Mouse (Mus musculus) MEL (cell line): Measurements from ENCODE around the gene Ube2d3. TPM values are rescaled to one million over a fixed set of nuclear protein-coding genes. Genes with fewer than 3 reads are reported as not detected.
A peak's percentile ranks its signal among the peaks of the same experiment; 100 is the strongest.
"Not testable (repeated sequence)": the region's sequence is repeated elsewhere in the genome, so short reads cannot be mapped to it uniquely, and the experiment has no call there.

Experiments used
- DNase-seq: peaks from one replicate; pipeline ENCODE4 v3.0.0; 2011; ENCODE audit warnings: low read depth, low spot score
- H3K27ac ChIP-seq: 2 replicates; pipeline ENCODE4 v1.5.1; 2012; ENCODE audit warnings: low read depth, mild to moderate bottlenecking, control low read depth, low read length, moderate library complexity; ENCODE audit not compliant: control insufficient read depth
- H3K27me3 ChIP-seq, 2 experiments: fragments of 150-350 bp in 1 of 2; sonication (generic) in 1 of 2; 2 replicates each; pipeline ENCODE4 v1.6.1; 2012; ENCODE audit warnings: low read length in 2 of 2, mild to moderate bottlenecking in 2 of 2, improper control_type of control experiment in 1 of 2, moderate library complexity in 1 of 2; ENCODE audit not compliant: insufficient read depth in 2 of 2, control insufficient read depth in 1 of 2
- H3K36me3 ChIP-seq, 2 experiments: 2 replicates each; pipeline ENCODE4 v1.6.1; 2012 to 2014; ENCODE audit warnings: low read length in 2 of 2, improper control_type of control experiment in 1 of 2, inconsistent platforms in 1 of 2, mild to moderate bottlenecking in 1 of 2; ENCODE audit not compliant: insufficient read depth in 2 of 2, control insufficient read depth in 1 of 2
- H3K4me1 ChIP-seq, 2 experiments: fragments of 150-350 bp in 1 of 2; sonication (generic) in 1 of 2; 2 replicates each; pipeline ENCODE4 v1.6.1; 2012; ENCODE audit warnings: low read length in 2 of 2, improper control_type of control experiment in 1 of 2, mild to moderate bottlenecking in 1 of 2; ENCODE audit not compliant: insufficient read depth in 2 of 2, control insufficient read depth in 1 of 2
- H3K4me3 ChIP-seq, 2 experiments: fragments of 150-350 bp in 1 of 2; sonication (generic) in 1 of 2; 2 replicates each; pipeline ENCODE4 v1.5.1; 2012; ENCODE audit warnings: low read depth in 2 of 2, low read length in 2 of 2, mild to moderate bottlenecking in 2 of 2, moderate library complexity in 2 of 2, control low read depth in 1 of 2, improper control_type of control experiment in 1 of 2; ENCODE audit not compliant: control insufficient read depth in 1 of 2, insufficient read depth in 1 of 2
- H3K79me2 ChIP-seq: 2 replicates; pipeline ENCODE4 v1.6.1; 2012; ENCODE audit warnings: mild to moderate bottlenecking, low read length, moderate library complexity; ENCODE audit not compliant: control insufficient read depth, poor library complexity, insufficient read depth
- H3K9ac ChIP-seq: 2 replicates; pipeline ENCODE4 v1.6.1; 2012; ENCODE audit warnings: low read depth, mild to moderate bottlenecking, control low read depth, low read length, moderate library complexity; ENCODE audit not compliant: control insufficient read depth, poor library complexity, severe bottlenecking
- H3K9me3 ChIP-seq: fragments of 150-350 bp; sonication (generic); replicated peaks from 2 replicates; pipeline ENCODE4 v1.6.1; 2012; ENCODE audit warnings: mild to moderate bottlenecking, low read length, improper control_type of control experiment, moderate library complexity; ENCODE audit not compliant: insufficient read depth
- BHLHE40 ChIP-seq: IDR thresholded peaks from 2 replicates; pipeline ENCODE4 v1.6.1; 2012; ENCODE audit warnings: low read depth, mild to moderate bottlenecking, inconsistent platforms, low read length, improper control_type of control experiment, borderline replicate concordance
- CTCF ChIP-seq, 3 experiments: IDR thresholded peaks in 2 of 3; conservative IDR thresholded peaks in 1 of 3; 2 replicates each; pipeline ENCODE4 v1.5.1; 2011 to 2012; ENCODE audit warnings: low read length in 3 of 3, low read depth in 2 of 3, mild to moderate bottlenecking in 2 of 3, improper control_type of control experiment in 1 of 3, inconsistent platforms in 1 of 3, mixed read lengths in 1 of 3, moderate library complexity in 1 of 3; ENCODE audit not compliant: control insufficient read depth in 1 of 3, insufficient read depth in 1 of 3, poor library complexity in 1 of 3, severe bottlenecking in 1 of 3
- ETS1 ChIP-seq: IDR thresholded peaks from 2 replicates; pipeline ENCODE4 v1.6.1; 2012; ENCODE audit warnings: low read depth, mild to moderate bottlenecking, inconsistent platforms, low read length, improper control_type of control experiment, moderate library complexity
- GABPA ChIP-seq: IDR thresholded peaks from 2 replicates; pipeline ENCODE4 v1.6.1; 2012; ENCODE audit warnings: low read depth, mild to moderate bottlenecking, inconsistent platforms, low read length, improper control_type of control experiment, moderate library complexity
- HCFC1 ChIP-seq: IDR thresholded peaks from 2 replicates; pipeline ENCODE4 v1.6.1; 2012; ENCODE audit warnings: low read depth, mild to moderate bottlenecking, inconsistent platforms, low read length, improper control_type of control experiment, moderate library complexity
- JUND ChIP-seq: IDR thresholded peaks from 2 replicates; pipeline ENCODE4 v1.6.1; 2011; ENCODE audit warnings: low read depth, mild to moderate bottlenecking, improper control_type of control experiment, low read length
- MAFK ChIP-seq: IDR thresholded peaks from 2 replicates; pipeline ENCODE4 v1.6.1; 2011; ENCODE audit warnings: low read depth, mild to moderate bottlenecking, low read length, improper control_type of control experiment, borderline replicate concordance
- MAZ ChIP-seq: IDR thresholded peaks from 2 replicates; pipeline ENCODE4 v1.6.1; 2012; ENCODE audit warnings: low read depth, mild to moderate bottlenecking, inconsistent platforms, low read length, improper control_type of control experiment
- MEF2A ChIP-seq: IDR thresholded peaks from 2 replicates; pipeline ENCODE4 v1.6.1; 2014; ENCODE audit warnings: low read depth, mild to moderate bottlenecking, inconsistent platforms, low read length, improper control_type of control experiment; ENCODE audit not compliant: poor library complexity, insufficient replicate concordance, severe bottlenecking; ENCODE audit errors: extremely low read depth
- MXI1 ChIP-seq: IDR thresholded peaks from 2 replicates; pipeline ENCODE4 v1.6.1; 2011; ENCODE audit warnings: mild to moderate bottlenecking, low read depth, low read length, improper control_type of control experiment
- MYB ChIP-seq: IDR thresholded peaks from 2 replicates; pipeline ENCODE4 v1.6.1; 2011; ENCODE audit warnings: mild to moderate bottlenecking, low read depth, low read length, improper control_type of control experiment
- POLR2AphosphoS2 ChIP-seq: IDR thresholded peaks from 2 replicates; pipeline ENCODE4 v1.6.1; 2011; ENCODE audit warnings: low read length, improper control_type of control experiment
- POLR2AphosphoS5 ChIP-seq: IDR thresholded peaks from 2 replicates; pipeline ENCODE4 v1.6.1; 2012; ENCODE audit warnings: low read depth, borderline replicate concordance, mild to moderate bottlenecking, inconsistent platforms, low read length, moderate library complexity, mixed read lengths
- TBP ChIP-seq: IDR thresholded peaks from 2 replicates; pipeline ENCODE4 v1.8.0; 2011; ENCODE audit warnings: low read depth, low read length, improper control_type of control experiment
- TCF12 ChIP-seq: IDR thresholded peaks from 2 replicates; pipeline ENCODE4 v1.6.1; 2014; ENCODE audit warnings: low read depth, mild to moderate bottlenecking, inconsistent platforms, low read length, improper control_type of control experiment, moderate library complexity
- UBTF ChIP-seq: IDR thresholded peaks from 2 replicates; pipeline ENCODE4 v1.6.1; 2012; ENCODE audit warnings: low read depth, mild to moderate bottlenecking, inconsistent platforms, low read length, improper control_type of control experiment, moderate library complexity, borderline replicate concordance; ENCODE audit not compliant: insufficient read depth
- USF1 ChIP-seq: IDR thresholded peaks from 2 replicates; pipeline ENCODE4 v1.6.1; 2014; ENCODE audit warnings: low read depth, mild to moderate bottlenecking, inconsistent platforms, low read length, improper control_type of control experiment, moderate library complexity
- ZKSCAN1 ChIP-seq: IDR thresholded peaks from 2 replicates; pipeline ENCODE4 v1.6.1; 2012; ENCODE audit warnings: low read depth, mild to moderate bottlenecking, inconsistent platforms, low read length, improper control_type of control experiment, moderate library complexity
- ZMIZ1 ChIP-seq: IDR thresholded peaks from 2 replicates; pipeline ENCODE4 v1.6.1; 2012; ENCODE audit warnings: low read depth, mild to moderate bottlenecking, inconsistent platforms, low read length, improper control_type of control experiment, moderate library complexity
- ZNF384 ChIP-seq: IDR thresholded peaks from 2 replicates; pipeline ENCODE4 v1.6.1; 2012; ENCODE audit warnings: low read depth, mild to moderate bottlenecking, inconsistent platforms, low read length, improper control_type of control experiment
- polyA plus RNA-seq, 2 experiments: library from polyadenylated mRNA; stranded (reverse) in 1 of 2; unstranded in 1 of 2; fragments of >175 nt in 1 of 2; fragments of >200 nt in 1 of 2; gene quantifications; 2 replicates each; pipeline versions ENCODE4 v1.2.1 to v1.2.4; 2012; ENCODE audit warnings: low replicate concordance in 2 of 2, low read depth in 1 of 2; ENCODE audit not compliant: insufficient read length in 2 of 2, insufficient read depth in 1 of 2, missing spikeins in 1 of 2
- total RNA-seq: library from RNA; depleted of rRNA; stranded (reverse); fragments of 300-350 nt; gene quantifications from 2 replicates; pipeline ENCODE4 v1.2.3, GENCODE M21; 2012

Gene Ube2d3
- total and polyA plus RNA-seq, 3 experiments, result 40.9 to 432 (median 340) TPM

- TF ChIP-seq MEF2A (no peak), BHLHE40 (no peak)
Measured at GRCm38 (mm10) chr3:135480767-135481166, 42.8 kb downstream of the Ube2d3 start (continued).

GRCm38 (mm10) chr3:135481608-135482007 lies 43.7 kb downstream of the Ube2d3 start:
- peaks cover 0 to 4% of the 10 kb centered on the region in 2 experiments; a peak in 2 of 4 replicates for H3K36me3 ChIP-seq
- peaks cover 8 to 10% of the 10 kb centered on the region in 2 experiments for H3K4me1 ChIP-seq
- H3K27ac ChIP-seq, result no peak overlapping the region
- H3K9ac ChIP-seq, result no peak overlapping the region
- H3K9me3 ChIP-seq, result no peaks in the 10 kb centered on the region
- H3K27me3 ChIP-seq, result no peaks in the 10 kb centered on the region
- TF ChIP-seq MAZ (no peak), BHLHE40 (no peak), TBP (no peak), POLR2AphosphoS5 (no peak), JUND (no peak), ZNF384 (no peak), UBTF (no peak), MYB (no peak)
- peaks cover 3% of the 10 kb centered on the region; the same call in 1 of the 2 replicates for H3K79me2 ChIP-seq
- no peak overlapping the region for H3K4me3 ChIP-seq
- no peak for DNase-seq

- not testable (repeated sequence) for DNase-seq, H3K27me3 ChIP-seq, H3K9me3 ChIP-seq, H3K79me2 ChIP-seq, H3K27ac ChIP-seq, H3K36me3 ChIP-seq
- Histone ChIP-seq H3K9ac (peak overlapping the region; percentile 69), H3K4me1 (peaks cover 8 to 13% of the 10 kb centered on the region in 2 experiments), H3K4me3 (peak overlapping the region; percentile 71 to 97)
- peak; percentile 52; the same call in 1 of the 2 replicates for TF ChIP-seq ZNF384
Measured at GRCm38 (mm10) chr3:135484650-135485049, 46.7 kb downstream of the Ube2d3 start.

GRCm38 (mm10) chr3:135485128-135485899 lies 47.4 kb downstream of the Ube2d3 start, which contains the start of gene Manba:
Gene Manba, plus strand, starts transcription at chr3:135485611.
- peak within 1 kb of the TSS; percentile 2; the same call in 1 of the 2 replicates for H3K27ac ChIP-seq
- no peaks in the 10 kb centered on the region for H3K9me3 ChIP-seq
- H3K79me2 ChIP-seq, result peaks cover 3% of the 10 kb centered on the region; the same call in 1 of the 2 replicates
- no peaks in the 10 kb centered on the region for H3K27me3 ChIP-seq
- peak within 1 kb of the TSS; percentile 69 for H3K9ac ChIP-seq
- DNase-seq, result peak; percentile 89
- peak within 1 kb of the TSS; percentile 71 to 97 for H3K4me3 ChIP-seq
- peaks cover 8 to 13% of the 10 kb centered on the region in 2 experiments for H3K4me1 ChIP-seq
- peaks cover 0 to 7% of the 10 kb centered on the region in 2 experiments; a peak in 2 of 4 replicates for H3K36me3 ChIP-seq
- TF ChIP-seq MAFK (no peak), ETS1 (0 out of 2 replicates have a peak, but pooled peaks have one; percentile 21), MXI1 (peak; percentile 93), CTCF (IDR thresholded peaks at IDR 0.05 in 2 of 3, conservative IDR thresholded peaks at IDR 0.05 in 1 of 3; ENCODE audit: control insufficient read depth in 1 of 3, insufficient read depth in 1 of 3, low read depth in 2 of 3, low read length in 3 of 3, poor library complexity in 1 of 3, severe bottlenecking in 1 of 3) (no peak), ZKSCAN1 (no peak), USF1 (peak; percentile 79), ZMIZ1 (peak; percentile 73), HCFC1 (peak; percentile 39), TCF12 (0 out of 2 replicates have a peak, but pooled peaks have one; percentile 27), GABPA (no peak), MYB (no peak), MEF2A (no peak), POLR2AphosphoS2 (no peak; the same call in 1 of the 2 replicates), MAZ (no peak; the same call in 1 of the 2 replicates)
